Mouse (Mus musculus) C2C12 (cell line): ENCODE results near the gene Dcaf12. TPM values are rescaled to one million over a fixed set of nuclear protein-coding genes. Genes with fewer than 3 reads are reported as not detected.

Source experiments
- H3K27me3 ChIP-seq: one replicate; pipeline ENCODE4 v1.6.1; 2011; ENCODE audit not compliant: control insufficient read depth, insufficient read depth, insufficient read length
- H3K36me3 ChIP-seq: one replicate; pipeline ENCODE4 v1.6.1; 2011; ENCODE audit not compliant: control insufficient read depth, insufficient read depth
- H3K4me3 ChIP-seq: one replicate; pipeline ENCODE4 v1.5.1; 2011; ENCODE audit warnings: mild to moderate bottlenecking, control low read depth; ENCODE audit not compliant: poor library complexity, insufficient read depth, severe bottlenecking
- H3K79me2 ChIP-seq: one replicate; pipeline ENCODE4 v1.6.1; 2011; ENCODE audit not compliant: control insufficient read depth, insufficient read depth
- H3K79me3 ChIP-seq: one replicate; pipeline ENCODE4 v1.6.1; 2011; ENCODE audit warnings: low read depth, control low read depth
- H3ac ChIP-seq: one replicate; pipeline ENCODE3; 2011; ENCODE audit warnings: low read depth; ENCODE audit not compliant: control insufficient read depth, insufficient read length
- CEBPB ChIP-seq: IDR thresholded peaks from one replicate; pipeline ENCODE4 v1.6.1; 2011; ENCODE audit warnings: low read depth, mild to moderate bottlenecking, control low read depth, moderate library complexity
- CTCF ChIP-seq: IDR thresholded peaks from one replicate; pipeline ENCODE4 v1.5.1; 2011; ENCODE audit not compliant: control insufficient read depth, insufficient read depth, insufficient read length
- FOSL1 ChIP-seq: IDR thresholded peaks from one replicate; pipeline ENCODE4 v1.8.0; 2011; ENCODE audit warnings: mild to moderate bottlenecking, low read length; ENCODE audit not compliant: poor library complexity, insufficient read depth, severe bottlenecking
- MAX ChIP-seq: IDR thresholded peaks from one replicate; pipeline ENCODE4 v1.6.1; 2011; ENCODE audit warnings: mild to moderate bottlenecking, control low read depth
- MYOD1 ChIP-seq: IDR thresholded peaks from one replicate; pipeline ENCODE4 v1.6.1; 2011; ENCODE audit warnings: low read depth; ENCODE audit not compliant: control insufficient read depth, insufficient read length
- MYOG ChIP-seq: IDR thresholded peaks from one replicate; pipeline ENCODE4 v1.6.1; 2011; ENCODE audit not compliant: control insufficient read depth, insufficient read length; ENCODE audit errors: extremely low read depth
- USF1 ChIP-seq: IDR thresholded peaks from one replicate; pipeline ENCODE4 v1.6.1; 2011; ENCODE audit warnings: low read depth, mild to moderate bottlenecking, control low read depth, moderate library complexity
- polyA plus RNA-seq: library from polyadenylated mRNA; unstranded; fragments of >200 nt; fragmentation: generic; extraction: Trizol; gene quantifications from one replicate; pipeline ENCODE4 v1.2.1, GENCODE M21; 2012; ENCODE audit warnings: missing spikeins

The Dcaf12 gene
- polyA plus RNA-seq, 1 experiment = 20.9 TPM

GRCm38 (mm10) chr4:41259019-41259418, 55.7 kb downstream of the Dcaf12 start:
- Histone ChIP-seq H3K79me2 (peaks cover 100% of the 10 kb centered on the region), H3K79me3 (peaks cover 89% of the 10 kb centered on the region), H3K4me3 (no peak overlapping the region), H3K36me3 (peaks cover 45% of the 10 kb centered on the region), H3K27me3 (no peaks in the 10 kb centered on the region), H3ac (no peak overlapping the region)
- no peak for TF ChIP-seq FOSL1
- no peak for TF ChIP-seq MYOG
- TF ChIP-seq MAX = no peak
- no peak for TF ChIP-seq CEBPB
- TF ChIP-seq USF1 = no peak
- TF ChIP-seq MYOD1 = no peak
- TF ChIP-seq CTCF = no peak

- Histone ChIP-seq H3K79me3 (peaks cover 91% of the 10 kb centered on the region), H3K36me3 (peaks cover 39% of the 10 kb centered on the region), H3K4me3 (no peak overlapping the region), H3K79me2 (peaks cover 100% of the 10 kb centered on the region), H3K27me3 (no peaks in the 10 kb centered on the region), H3ac (no peak overlapping the region)
- no peak for TF ChIP-seq CTCF
- TF ChIP-seq MYOD1 = peak; percentile 80
- TF ChIP-seq MAX = no peak
- no peak for TF ChIP-seq USF1
Observed at GRCm38 (mm10) chr4:41257752-41258151, 56.9 kb downstream of the Dcaf12 start.

- no peak overlapping the region for H3K4me3 ChIP-seq
- no peaks in the 10 kb centered on the region for H3K27me3 ChIP-seq
- no peak for TF ChIP-seq USF1
- no peak for TF ChIP-seq MYOD1
- no peak for TF ChIP-seq MYOG
- no peak for TF ChIP-seq CTCF
- TF ChIP-seq CEBPB = no peak
- TF ChIP-seq FOSL1 = no peak
- TF ChIP-seq MAX = no peak
- peaks cover 99% of the 10 kb centered on the region for H3K79me2 ChIP-seq
- peaks cover 27% of the 10 kb centered on the region for H3K36me3 ChIP-seq
- H3ac ChIP-seq = no peak overlapping the region
- peaks cover 80% of the 10 kb centered on the region for H3K79me3 ChIP-seq
Observed at GRCm38 (mm10) chr4:41255564-41256210, 59.0 kb downstream of the Dcaf12 start.

GRCm38 (mm10) chr4:41253756-41254155, 60.9 kb downstream of the Dcaf12 start:
- TF ChIP-seq CEBPB = no peak
- TF ChIP-seq MYOG = no peak
- TF ChIP-seq MAX = no peak
- TF ChIP-seq MYOD1 = no peak
- TF ChIP-seq USF1 = no peak
- TF ChIP-seq FOSL1 = no peak
- TF ChIP-seq CTCF = no peak
- H3K79me3 ChIP-seq = peaks cover 68% of the 10 kb centered on the region
- H3K36me3 ChIP-seq = peaks cover 39% of the 10 kb centered on the region
- no peak overlapping the region for H3ac ChIP-seq
- H3K79me2 ChIP-seq = peaks cover 99% of the 10 kb centered on the region
- no peak overlapping the region for H3K4me3 ChIP-seq
- no peaks in the 10 kb centered on the region for H3K27me3 ChIP-seq

GRCm38 (mm10) chr4:41245408-41245807, 69.3 kb downstream of the Dcaf12 start:
- H3K36me3 ChIP-seq = peaks cover 87% of the 10 kb centered on the region
- no peak for TF ChIP-seq MYOD1
- no peak for TF ChIP-seq CEBPB
- no peak for TF ChIP-seq CTCF
- H3K79me3 ChIP-seq = peaks cover 70% of the 10 kb centered on the region
- H3K79me2 ChIP-seq = peaks cover 100% of the 10 kb centered on the region
- no peak overlapping the region for H3K4me3 ChIP-seq
- H3ac ChIP-seq = no peak overlapping the region
- H3K27me3 ChIP-seq = no peaks in the 10 kb centered on the region

Other genes starting within 250 kb of the Dcaf12 start
- 0.06 TPM for gene Aqp3, start 216.7 kb downstream of the Dcaf12 start, polyA plus RNA-seq
- gene Nol6, start 190.4 kb downstream of the Dcaf12 start, polyA plus RNA-seq = 29.4 TPM
- gene Ube2r2, start 179.1 kb downstream of the Dcaf12 start, polyA plus RNA-seq = 49.1 TPM
- gene Ubap2, start 39.7 kb downstream of the Dcaf12 start, polyA plus RNA-seq = 61.0 TPM
- gene Ubap1, start 34.1 kb upstream of the Dcaf12 start, polyA plus RNA-seq = 20.0 TPM
- gene Kif24, start 150.0 kb upstream of the Dcaf12 start, polyA plus RNA-seq = 3.0 TPM
- gene Nudt2, start 150.3 kb upstream of the Dcaf12 start, polyA plus RNA-seq = 27.3 TPM
- 2.8 TPM for gene AI464131, start 188.2 kb upstream of the Dcaf12 start, polyA plus RNA-seq
- 0.14 TPM for gene 1110017D15Rik, start 202.4 kb upstream of the Dcaf12 start, polyA plus RNA-seq